Mouse (Mus musculus) activated CD4-positive, CD25-positive, alpha-beta regulatory T cell, adult 4 months (primary cell): Measurements from ENCODE around the gene Phf12. TPM values are rescaled to one million over a fixed set of nuclear protein-coding genes. Genes with fewer than 3 reads are reported as not detected.
"Not testable (repeated sequence)": the region's sequence is repeated elsewhere in the genome, so short reads cannot be mapped to it uniquely, and the experiment has no call there.

Source experiments
- ATAC-seq: one replicate; pipeline ENCODE4 v1.8.0; 2017
- polyA plus RNA-seq, 2 experiments: library from polyadenylated mRNA; unstranded; fragments of 100-300 nt; shearing (Covaris generic); gene quantifications; one replicate each; pipeline ENCODE4 v1.2.1; 2017

Phf12 gene
- polyA plus RNA-seq, 2 experiments from 2014 or later = 24.8 to 27.2 TPM

- no peak for ATAC-seq
Measured at GRCm38 (mm10) chr11:78032809-78033195, 50.2 kb downstream of the Phf12 start.

GRCm38 (mm10) chr11:78033931-78034617 is 51.5 kb downstream of the Phf12 start:
- no peak for ATAC-seq

GRCm38 (mm10) chr11:78036791-78037190 is 54.2 kb downstream of the Phf12 start:
- no peak for ATAC-seq

- ATAC-seq = peak; percentile 81
Measured at GRCm38 (mm10) chr11:78037831-78038752, 55.5 kb downstream of the Phf12 start, which contains the start of gene Flot2. Flot2 (plus strand) TSS chr11:78037931.

GRCm38 (mm10) chr11:78040878-78041277 is 58.3 kb downstream of the Phf12 start:
- ATAC-seq = no peak

- not testable (repeated sequence) for ATAC-seq
Measured at GRCm38 (mm10) chr11:78042290-78042870, 59.8 kb downstream of the Phf12 start.

GRCm38 (mm10) chr11:78044758-78045251 is 62.3 kb downstream of the Phf12 start:
- ATAC-seq = no peak

GRCm38 (mm10) chr11:78048637-78049036 is 66.1 kb downstream of the Phf12 start:
- not testable (repeated sequence) for ATAC-seq

GRCm38 (mm10) chr11:78053078-78053477 is 70.5 kb downstream of the Phf12 start:
- no peak for ATAC-seq

GRCm38 (mm10) chr11:78056946-78057345 is 74.4 kb downstream of the Phf12 start:
- no peak for ATAC-seq

GRCm38 (mm10) chr11:78059833-78060757 is 77.5 kb downstream of the Phf12 start:
- ATAC-seq = no peak

GRCm38 (mm10) chr11:78062563-78062962 is 80.0 kb downstream of the Phf12 start:
- ATAC-seq = no peak

GRCm38 (mm10) chr11:78065906-78066305 is 83.4 kb downstream of the Phf12 start:
- ATAC-seq = no peak

- ATAC-seq = no peak
Measured at GRCm38 (mm10) chr11:78066641-78067040, 84.1 kb downstream of the Phf12 start.

- ATAC-seq = no peak
Measured at GRCm38 (mm10) chr11:78067566-78067965, 85.0 kb downstream of the Phf12 start.

- no peak for ATAC-seq
Measured at GRCm38 (mm10) chr11:78069130-78069529, 86.6 kb downstream of the Phf12 start.

- no peak for ATAC-seq
Measured at GRCm38 (mm10) chr11:78069646-78070045, 87.1 kb downstream of the Phf12 start.

GRCm38 (mm10) chr11:78071938-78072337 is 89.4 kb downstream of the Phf12 start:
- no peak for ATAC-seq

GRCm38 (mm10) chr11:78072425-78073130 is 90.0 kb downstream of the Phf12 start:
- ATAC-seq = no peak

GRCm38 (mm10) chr11:78073577-78074276 is 91.2 kb downstream of the Phf12 start:
- ATAC-seq = no peak

- no peak for ATAC-seq
Measured at GRCm38 (mm10) chr11:78074277-78074652, 91.7 kb downstream of the Phf12 start.
